Mouse (Mus musculus) cortical plate, adult 2 months (tissue): ENCODE measurements around the gene Tmco3. TPM values are rescaled to one million over a fixed set of nuclear protein-coding genes. Genes with fewer than 3 reads are reported as not detected.
"Not testable (repeated sequence)": the region's sequence is repeated elsewhere in the genome, so short reads cannot be mapped to it uniquely, and the experiment has no call there.

Experiments used
- H3K27ac ChIP-seq: fragments of 200-500 bp; 2 replicates; pipeline ENCODE4 v1.5.1; 2012; ENCODE audit warnings: low read length, control low read depth, inconsistent platforms; ENCODE audit not compliant: insufficient read depth
- H3K4me1 ChIP-seq: fragments of 200-500 bp; 2 replicates; pipeline ENCODE4 v1.6.1; 2011; ENCODE audit warnings: low read length; ENCODE audit not compliant: control insufficient read depth, insufficient read depth
- H3K4me3 ChIP-seq: fragments of 200-500 bp; 2 replicates; pipeline ENCODE4 v1.5.1; 2011; ENCODE audit warnings: mild to moderate bottlenecking, low read length, control low read depth; ENCODE audit not compliant: insufficient read depth
- CTCF ChIP-seq: fragments of 200-500 bp; IDR thresholded peaks from 2 replicates; pipeline ENCODE4 v1.5.1; 2011; ENCODE audit warnings: mild to moderate bottlenecking, control low read depth, low read length; ENCODE audit not compliant: insufficient read depth; ENCODE audit errors: extremely low read depth
- POLR2A ChIP-seq: fragments of 200-500 bp; IDR thresholded peaks from 2 replicates; pipeline ENCODE4 v1.6.1; 2011; ENCODE audit warnings: mild to moderate bottlenecking, low read length, control low read depth; ENCODE audit not compliant: insufficient read depth; ENCODE audit errors: extremely low read depth
- polyA plus RNA-seq: library from polyadenylated mRNA; depleted of rRNA; stranded (reverse); fragments of >200 nt; gene quantifications from 2 replicates; pipeline ENCODE4 v1.2.3, GENCODE M21; 2012

Gene Tmco3
- polyA plus RNA-seq, 1 experiment: 43.3 TPM

DNA sequence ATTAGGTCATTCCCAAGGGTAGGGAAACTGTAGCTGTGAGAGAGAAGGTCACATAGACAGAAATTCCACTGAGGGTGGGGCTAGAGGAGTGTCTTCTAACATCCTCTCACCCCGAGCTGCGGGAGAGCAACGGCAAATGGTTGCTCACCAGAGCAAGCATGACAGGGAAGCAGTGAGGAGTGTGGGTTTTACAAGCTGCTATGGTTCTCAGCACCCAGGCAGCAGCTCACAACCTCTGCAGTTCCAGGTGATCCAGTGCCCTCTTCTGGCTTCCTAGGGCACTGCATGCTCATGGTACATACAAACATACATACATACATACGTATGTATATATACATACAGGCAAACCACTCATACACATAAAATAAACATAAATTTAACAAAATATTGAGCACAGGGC is 17.9 kb downstream of the Tmco3 start:
- no peak for TF ChIP-seq CTCF
- TF ChIP-seq POLR2A: no peak
- no peak overlapping the region for H3K27ac ChIP-seq
- H3K4me1 ChIP-seq: peaks cover 2% of the 10 kb centered on the region; the same call in 1 of the 2 replicates
- H3K4me3 ChIP-seq: no peak overlapping the region

DNA sequence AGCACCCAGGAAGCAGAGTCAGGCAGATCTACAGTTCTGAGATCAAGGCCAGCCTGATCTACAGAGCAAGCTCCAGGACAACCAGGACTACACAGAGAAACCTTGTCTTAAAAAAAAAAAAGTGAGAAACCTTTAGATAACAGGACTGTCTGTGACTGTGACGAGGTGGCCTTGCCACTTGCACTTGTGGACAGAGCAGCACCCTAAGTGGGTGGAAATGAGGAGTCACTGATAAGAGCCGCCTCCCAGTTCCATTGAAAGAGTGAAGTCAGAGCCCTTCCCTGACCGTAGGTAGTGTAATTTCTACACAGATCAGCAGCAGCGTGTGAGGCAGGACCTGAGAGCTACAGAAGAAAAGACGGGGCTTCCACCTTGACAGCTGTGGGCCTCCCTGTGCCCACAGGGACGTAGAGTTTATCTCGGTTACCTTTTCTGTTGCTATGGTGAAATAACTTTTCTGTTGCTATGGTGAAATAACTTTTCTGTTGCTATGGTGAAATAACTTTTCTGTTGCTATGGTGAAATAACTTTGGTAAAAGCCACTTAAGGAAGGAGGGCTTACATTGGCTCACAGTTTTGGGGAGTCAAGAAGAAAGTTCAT is 18.4 kb downstream of the Tmco3 start:
- TF ChIP-seq CTCF: no peak
- TF ChIP-seq POLR2A: no peak
- Histone ChIP-seq H3K4me3 (no peak overlapping the region), H3K4me1 (peaks cover 2% of the 10 kb centered on the region; the same call in 1 of the 2 replicates), H3K27ac (no peak overlapping the region)

DNA sequence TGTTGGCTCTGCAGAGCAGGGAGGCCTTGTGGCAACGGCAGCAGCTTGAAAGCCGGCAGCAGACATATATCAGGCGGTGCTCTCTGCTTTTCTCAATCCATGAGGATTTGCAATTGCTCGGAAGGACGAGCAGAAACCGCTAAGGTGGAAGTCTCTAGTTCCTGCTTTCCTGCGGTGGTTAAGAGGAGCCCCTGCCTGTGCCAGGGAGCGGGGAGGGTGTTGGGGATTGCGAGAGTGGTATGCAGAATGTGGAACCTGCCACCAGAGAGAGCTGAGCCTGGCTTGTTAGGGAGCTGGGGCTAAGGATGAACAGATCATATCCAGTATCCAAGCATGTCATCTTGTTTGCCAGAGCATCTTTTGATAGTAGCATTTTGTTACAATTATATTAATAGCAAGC is 18.9 kb downstream of the Tmco3 start:
- peaks cover 2% of the 10 kb centered on the region; the same call in 1 of the 2 replicates for H3K4me1 ChIP-seq
- no peak for TF ChIP-seq POLR2A
- no peak for TF ChIP-seq CTCF
- H3K4me3 ChIP-seq: no peak overlapping the region
- no peak overlapping the region for H3K27ac ChIP-seq

DNA sequence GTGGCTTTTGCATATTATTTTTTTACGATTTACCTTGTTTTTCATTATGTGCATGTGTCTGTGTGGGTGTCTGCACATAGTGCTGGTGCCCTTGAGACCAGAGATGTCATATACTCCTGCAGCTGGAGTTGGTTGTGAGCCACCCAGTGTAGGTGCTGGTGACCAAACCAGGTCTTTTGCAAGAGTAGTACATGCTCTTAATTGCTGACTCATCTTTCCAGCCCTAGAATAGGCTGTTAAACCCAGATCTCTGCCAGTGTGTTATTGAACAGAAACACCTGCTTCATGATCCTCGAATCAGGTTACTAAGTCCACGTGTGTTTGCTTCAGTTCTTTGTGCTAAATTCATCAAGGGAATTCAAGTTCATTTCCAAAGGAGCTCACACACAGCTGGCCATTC is 26.9 kb downstream of the Tmco3 start:
- no peaks in the 10 kb centered on the region for H3K4me1 ChIP-seq
- no peak overlapping the region for H3K27ac ChIP-seq
- TF ChIP-seq CTCF (no peak), POLR2A (no peak)
- H3K4me3 ChIP-seq: no peak overlapping the region

DNA sequence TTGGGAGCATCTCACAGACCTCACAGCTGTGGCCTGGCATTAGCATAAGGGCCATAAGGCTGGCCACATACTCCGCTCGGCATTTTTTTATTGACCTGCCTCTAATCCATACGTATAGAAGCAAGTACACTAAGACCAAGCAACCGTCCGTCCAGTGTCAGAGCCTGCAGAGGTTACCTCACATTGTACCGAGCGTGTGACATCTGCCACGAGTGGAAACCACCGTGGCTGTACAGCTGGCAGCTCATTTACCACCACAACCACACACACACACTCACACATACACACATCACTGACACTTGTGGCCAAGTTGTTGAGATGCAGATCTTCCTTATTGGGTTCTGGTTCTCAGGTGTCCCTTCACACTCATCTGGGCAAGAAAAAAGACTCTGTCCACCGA is 28.7 kb downstream of the Tmco3 start:
- TF ChIP-seq POLR2A (no peak), CTCF (no peak)
- no peak overlapping the region for H3K27ac ChIP-seq
- no peak overlapping the region for H3K4me3 ChIP-seq
- no peaks in the 10 kb centered on the region for H3K4me1 ChIP-seq

GRCm38 (mm10) chr8:13326598-13326997 is 38.6 kb downstream of the Tmco3 start:
- no peak for TF ChIP-seq POLR2A
- peak; percentile 43; the same call in 1 of the 2 replicates for TF ChIP-seq CTCF
- Histone ChIP-seq H3K27ac (no peak overlapping the region), H3K4me3 (no peak overlapping the region), H3K4me1 (no peaks in the 10 kb centered on the region)

DNA sequence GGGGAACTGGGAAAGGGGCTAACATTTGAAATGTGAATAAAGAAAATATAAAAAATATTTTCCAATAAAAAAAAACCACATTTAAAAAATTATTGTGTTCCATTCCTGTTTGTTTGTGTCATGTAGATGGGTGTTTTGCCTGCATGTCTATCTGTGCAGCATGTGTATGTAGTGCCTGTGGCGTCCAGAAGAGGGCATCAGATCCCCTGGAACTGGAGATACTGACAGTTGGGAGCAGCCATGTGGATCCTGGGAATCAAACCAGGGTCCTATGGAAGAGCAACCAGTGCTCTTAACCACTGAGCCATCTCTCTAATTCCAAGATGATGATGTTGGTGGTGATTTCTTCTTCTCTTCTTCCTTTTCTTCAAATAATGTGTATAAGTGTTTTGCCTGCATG is 46.7 kb downstream of the Tmco3 start:
- H3K4me1 ChIP-seq: no peaks in the 10 kb centered on the region
- H3K27ac ChIP-seq: no peak overlapping the region
- TF ChIP-seq CTCF (no peak), POLR2A (no peak)
- H3K4me3 ChIP-seq: no peak overlapping the region

DNA sequence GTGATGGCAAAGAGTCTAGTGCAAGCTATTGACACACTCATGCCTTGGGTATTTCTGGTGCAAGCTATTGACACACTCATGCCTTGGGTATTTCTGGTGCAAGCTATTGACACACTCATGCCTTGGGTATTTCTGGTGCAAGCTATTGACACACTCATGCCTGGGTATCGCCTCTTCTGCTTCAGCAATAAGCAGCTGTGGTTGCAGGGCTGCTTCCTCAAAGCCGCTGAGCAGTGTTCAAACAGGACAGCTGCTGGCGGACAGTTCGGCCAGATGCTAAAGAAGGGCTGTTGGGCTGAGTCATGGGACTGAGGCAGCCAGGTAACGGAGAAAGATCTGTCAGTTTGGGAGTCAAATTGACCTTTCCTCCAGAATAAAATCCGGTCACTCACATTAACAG is 49.3 kb downstream of the Tmco3 start:
- H3K4me3 ChIP-seq, H3K4me1 ChIP-seq, H3K27ac ChIP-seq: not testable (repeated sequence)

DNA sequence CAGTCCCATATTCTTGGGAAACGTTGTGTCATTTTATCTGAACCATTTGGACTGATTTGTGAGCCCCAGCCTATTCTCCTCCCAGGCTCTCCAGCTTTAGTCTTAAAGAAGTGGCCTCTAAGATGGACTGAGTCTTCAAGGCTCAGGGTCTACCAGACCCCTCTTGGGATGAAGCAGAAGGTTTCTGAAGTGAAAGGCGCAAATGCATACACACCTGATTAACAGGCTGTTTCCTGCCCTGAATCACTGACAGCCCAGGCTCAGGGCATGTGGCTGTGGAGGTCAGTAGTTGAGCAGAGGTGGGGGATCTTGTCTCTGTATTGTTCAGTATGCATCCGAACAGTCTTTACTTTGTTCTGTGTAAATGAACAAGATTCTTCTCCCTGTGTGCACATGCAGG is 49.7 kb downstream of the Tmco3 start:
- TF ChIP-seq CTCF (no peak), POLR2A (no peak)
- peak overlapping the region; percentile 68; the same call in 1 of the 2 replicates for H3K4me3 ChIP-seq
- H3K27ac ChIP-seq: no peak overlapping the region
- H3K4me1 ChIP-seq: no peaks in the 10 kb centered on the region; the same call in 1 of the 2 replicates

- peak within 1 kb of the TSS; percentile 68 for H3K4me3 ChIP-seq
- TF ChIP-seq CTCF: no peak
- TF ChIP-seq POLR2A: no peak
- no peaks in the 10 kb centered on the region; the same call in 1 of the 2 replicates for H3K4me1 ChIP-seq
- no peak within 1 kb of the TSS for H3K27ac ChIP-seq
These were observed 50.4 kb downstream of the Tmco3 start, which contains the start of gene Tfdp1 for GRCm38 (mm10) chr8:13338255-13338860. Tfdp1 (plus strand) TSS chr8:13338751.
